Mouse (Mus musculus) adrenal gland, postnatal 36 days (tissue): ENCODE results near the gene Gm4707. TPM values are rescaled to one million over a fixed set of nuclear protein-coding genes. Genes with fewer than 3 reads are reported as not detected.
"Not testable (repeated sequence)": the region's sequence is repeated elsewhere in the genome, so short reads cannot be mapped to it uniquely, and the experiment has no call there.

Experiments
- DNase-seq, 2 experiments: peaks; one replicate each; pipeline ENCODE4 v3.0.0; 2021; ENCODE audit warnings: mixed read lengths in 1 of 2
- long read RNA-seq, 2 experiments: library from polyadenylated mRNA; stranded (forward); transcript quantifications; one replicate each; pipeline ENCODE4 v2.0.0; 2021; ENCODE audit warnings: borderline sequencing depth in 2 of 2
- total RNA-seq, 2 experiments: library from RNA; stranded (reverse); gene quantifications; 2 replicates each; pipeline ENCODE4 v1.2.3; 2021

Gene Gm4707
- total RNA-seq = 1 to 10 TPM; 1.3 to 2.1 TPM
- long read RNA-seq, experiment 1 = 0 reads
- long read RNA-seq, experiment 2 = 0 reads

GRCm38 (mm10) chr17:71459818-71460217, at the start of gene Gm4707:
Gene Gm4707 (minus strand): TSS chr17:71459918.
- no peak for DNase-seq

GRCm38 (mm10) chr17:71506832-71507231, 47.1 kb upstream of the Gm4707 start:
- no peak for DNase-seq

GRCm38 (mm10) chr17:71495784-71496183, 36.1 kb upstream of the Gm4707 start:
- no peak for DNase-seq

GRCm38 (mm10) chr17:71491332-71491686, 31.6 kb upstream of the Gm4707 start:
- DNase-seq = no peak

GRCm38 (mm10) chr17:71490666-71491331, 31.1 kb upstream of the Gm4707 start:
- no peak for DNase-seq

- no peak for DNase-seq
Observed at GRCm38 (mm10) chr17:71489703-71490461, 30.2 kb upstream of the Gm4707 start.

- peak in 1 of 2 experiments; percentile 32 for DNase-seq
Observed at GRCm38 (mm10) chr17:71486231-71486851, 26.6 kb upstream of the Gm4707 start.

GRCm38 (mm10) chr17:71485791-71486230, 26.1 kb upstream of the Gm4707 start:
- DNase-seq = no peak

GRCm38 (mm10) chr17:71484711-71485110, 25.0 kb upstream of the Gm4707 start:
- DNase-seq = no peak

GRCm38 (mm10) chr17:71483418-71484060, 23.8 kb upstream of the Gm4707 start:
- no peak for DNase-seq

GRCm38 (mm10) chr17:71479381-71479901, 19.7 kb upstream of the Gm4707 start:
- no peak for DNase-seq

- DNase-seq = no peak
Observed at GRCm38 (mm10) chr17:71477481-71477880, 17.8 kb upstream of the Gm4707 start.

GRCm38 (mm10) chr17:71476346-71477020, 16.8 kb upstream of the Gm4707 start:
- DNase-seq = peak; percentile 27 to 44

- DNase-seq = peak; percentile 63 to 77
Observed at GRCm38 (mm10) chr17:71475705-71476089, 16.0 kb upstream of the Gm4707 start.

GRCm38 (mm10) chr17:71474762-71475704, 15.3 kb upstream of the Gm4707 start, which contains the start of gene Smchd1:
Gene Smchd1 (minus strand): TSS chr17:71475343.
- DNase-seq = peak; percentile 95 to 96

- DNase-seq = no peak
Observed at GRCm38 (mm10) chr17:71474128-71474527, 14.4 kb upstream of the Gm4707 start.

- no peak for DNase-seq
Observed at GRCm38 (mm10) chr17:71471261-71471660, 11.5 kb upstream of the Gm4707 start.

GRCm38 (mm10) chr17:71460312-71460711, 594 bp upstream of the Gm4707 start:
- DNase-seq = no peak

- DNase-seq = not testable (repeated sequence)
Observed at GRCm38 (mm10) chr17:71457361-71457760, 2.4 kb downstream of the Gm4707 start.

- DNase-seq = no peak
Observed at GRCm38 (mm10) chr17:71445191-71445590, 14.5 kb downstream of the Gm4707 start.
